Mouse (Mus musculus) midbrain, embryonic 15.5 days (tissue): ENCODE data around the gene Rpa2. TPM values are rescaled to one million over a fixed set of nuclear protein-coding genes. Genes with fewer than 3 reads are reported as not detected.
A peak's percentile ranks its signal among the peaks of the same experiment; 100 is the strongest.
"Not testable (repeated sequence)": the region's sequence is repeated elsewhere in the genome, so short reads cannot be mapped to it uniquely, and the experiment has no call there.

ENCODE experiments used
- ATAC-seq: fragments of 200-750 bp; cut with Nextera tagmentation; replicated peaks from 2 replicates; pipeline ENCODE4 v1.8.0; 2017; ENCODE audit warnings: moderate TSS enrichment
- H3K27ac ChIP-seq: fragments of 300-500 bp; sonication (generic); 2 replicates; pipeline ENCODE4 v1.5.1; 2015; ENCODE audit warnings: mild to moderate bottlenecking, inconsistent platforms
- H3K27me3 ChIP-seq: fragments of 300-500 bp; sonication (generic); replicated peaks from 2 replicates; pipeline ENCODE4 v1.6.1; 2015; ENCODE audit warnings: inconsistent platforms
- H3K36me3 ChIP-seq: fragments of 300-500 bp; sonication (generic); replicated peaks from 2 replicates; pipeline ENCODE4 v1.6.1; 2015; ENCODE audit warnings: inconsistent platforms
- H3K4me1 ChIP-seq: fragments of 300-500 bp; sonication (generic); 2 replicates; pipeline ENCODE4 v1.6.1; 2015; ENCODE audit warnings: inconsistent platforms
- H3K4me2 ChIP-seq: fragments of 300-500 bp; sonication (generic); 2 replicates; pipeline ENCODE4 v1.6.1; 2015; ENCODE audit warnings: inconsistent platforms, mild to moderate bottlenecking, moderate library complexity
- H3K4me3 ChIP-seq: fragments of 300-500 bp; sonication (generic); 2 replicates; pipeline ENCODE4 v1.5.1; 2015; ENCODE audit warnings: mild to moderate bottlenecking, inconsistent platforms
- H3K9ac ChIP-seq: fragments of 300-500 bp; sonication (generic); 2 replicates; pipeline ENCODE4 v1.6.1; 2015; ENCODE audit warnings: mild to moderate bottlenecking, inconsistent platforms
- H3K9me3 ChIP-seq: fragments of 300-500 bp; sonication (generic); 2 replicates; pipeline ENCODE4 v1.6.1; 2016; ENCODE audit warnings: inconsistent platforms
- WGBS: fragments of 180-500 bp; shearing (Covaris S2); methylation state at CpG from one replicate; pipeline ENCODE4 v1.1.7; 2015; ENCODE audit warnings: mixed read lengths; 5-methylcytosine and 5-hydroxymethylcytosine counted together
- polyA plus RNA-seq: library from polyadenylated mRNA; unstranded; fragments of >200 nt; fragmentation: Nextera tagmentation; extraction: Ambion mirVana; gene quantifications from 2 replicates; pipeline ENCODE4 v1.2.1, GENCODE M21; 2015

Rpa2 gene
- polyA plus RNA-seq, 1 experiment from 2014 or later, result 32.9 TPM

GRCm38 (mm10) chr4:132746911-132747517, 21.1 kb upstream of the Rpa2 start:
- H3K4me1 ChIP-seq, result peaks cover 15% of the 10 kb centered on the region
- WGBS, result 87% methylated on average over 9 of the region's 9 CpGs
- no peak overlapping the region for H3K4me2 ChIP-seq
- H3K9ac ChIP-seq, result no peak overlapping the region
- H3K27ac ChIP-seq, result no peak overlapping the region
- no peaks in the 10 kb centered on the region for H3K36me3 ChIP-seq
- no peaks in the 10 kb centered on the region for H3K9me3 ChIP-seq
- H3K4me3 ChIP-seq, result no peak overlapping the region
- ATAC-seq, result no peak
- H3K27me3 ChIP-seq, result no peaks in the 10 kb centered on the region

DNA sequence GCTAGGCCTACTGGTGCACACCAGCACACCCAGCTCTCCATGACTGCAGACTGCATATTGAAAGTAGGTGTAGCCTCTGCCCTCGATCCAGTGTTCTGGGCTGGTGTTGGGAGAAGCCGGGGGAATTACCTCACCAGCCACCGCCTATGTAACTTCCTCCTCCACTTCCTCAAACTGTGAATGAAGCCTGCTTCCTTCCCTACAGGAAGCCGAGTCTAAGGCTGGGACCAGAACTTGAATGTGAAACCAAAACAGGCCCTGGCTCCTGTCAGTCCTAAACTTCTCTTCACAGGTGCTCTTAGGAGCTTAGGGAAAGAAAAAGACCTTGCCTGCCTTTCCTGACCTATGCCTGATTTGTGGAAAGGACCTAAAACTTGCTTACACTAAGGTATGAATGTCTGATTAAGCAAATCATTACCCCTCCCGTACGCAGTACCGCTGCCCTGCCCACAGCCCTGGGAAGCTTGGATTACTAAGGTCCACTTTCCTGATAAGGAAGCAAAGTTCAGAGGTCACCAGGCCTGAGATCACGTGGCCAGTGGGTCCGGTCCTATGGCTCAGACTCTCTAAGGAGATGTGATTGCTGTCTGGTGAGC, 20.4 kb upstream of the Rpa2 start:
- 80% methylated on average over 9 of the region's 9 CpGs for WGBS
- Histone ChIP-seq H3K9me3 (no peaks in the 10 kb centered on the region), H3K27ac (no peak overlapping the region), H3K27me3 (no peaks in the 10 kb centered on the region), H3K4me1 (peaks cover 15% of the 10 kb centered on the region), H3K36me3 (no peaks in the 10 kb centered on the region), H3K4me2 (no peak overlapping the region), H3K4me3 (no peak overlapping the region), H3K9ac (no peak overlapping the region)
- ATAC-seq, result no peak

GRCm38 (mm10) chr4:132748778-132749177, 19.4 kb upstream of the Rpa2 start:
- no peak overlapping the region for H3K4me3 ChIP-seq
- 89% methylated on average over 4 of the region's 4 CpGs for WGBS
- ATAC-seq, result no peak

DNA sequence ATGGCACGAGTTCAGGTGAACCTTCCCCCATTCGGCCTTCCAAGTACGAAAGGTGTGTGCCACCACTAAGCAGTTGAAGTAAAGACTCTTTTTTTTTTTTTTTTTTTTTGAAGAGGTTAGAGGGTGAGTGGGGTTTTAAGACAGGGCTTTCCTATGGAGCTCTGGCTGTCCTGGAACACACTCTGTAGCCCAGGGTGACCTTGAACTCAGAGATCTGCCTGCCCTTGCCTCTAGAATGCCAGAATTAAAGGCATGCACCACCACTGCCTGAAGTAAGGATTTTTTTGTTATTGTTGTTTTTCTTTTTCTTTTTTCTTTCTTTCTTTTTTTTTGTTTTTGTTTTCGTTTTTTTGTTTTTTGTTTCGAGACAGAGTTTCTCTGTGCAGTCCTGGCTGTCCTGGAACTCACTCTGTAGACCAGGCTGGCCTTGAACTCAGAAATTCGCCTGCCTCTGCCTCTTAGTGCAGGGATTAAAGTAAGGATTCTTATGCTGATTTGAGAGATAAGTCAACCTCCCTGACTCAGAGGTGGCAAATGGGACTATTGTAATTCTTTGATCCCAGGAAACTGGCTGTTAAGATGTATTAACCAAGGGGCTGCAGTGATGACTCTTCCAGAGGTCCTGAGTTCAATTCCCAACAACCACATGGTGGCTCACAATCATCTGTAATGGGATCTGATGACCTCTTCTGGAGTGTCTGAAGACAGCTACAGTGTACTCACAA, 18.7 kb upstream of the Rpa2 start:
- no peak overlapping the region for H3K27ac ChIP-seq
- no peak for ATAC-seq
- H3K4me1 ChIP-seq, result peaks cover 6% of the 10 kb centered on the region
- no peaks in the 10 kb centered on the region for H3K27me3 ChIP-seq
- 81% methylated on average over 6 of the region's 6 CpGs for WGBS
- no peak overlapping the region for H3K9ac ChIP-seq
- no peaks in the 10 kb centered on the region for H3K36me3 ChIP-seq
- H3K9me3 ChIP-seq, result no peaks in the 10 kb centered on the region
- H3K4me3 ChIP-seq, result no peak overlapping the region
- no peak overlapping the region for H3K4me2 ChIP-seq

More at GRCm38 (mm10) chr4:132748778-132749177, 19.4 kb upstream of the Rpa2 start:
- Histone ChIP-seq H3K4me2 (no peak overlapping the region), H3K9ac (no peak overlapping the region), H3K27ac (no peak overlapping the region), H3K9me3 (no peaks in the 10 kb centered on the region), H3K4me1 (peaks cover 12% of the 10 kb centered on the region), H3K27me3 (no peaks in the 10 kb centered on the region), H3K36me3 (no peaks in the 10 kb centered on the region)

DNA sequence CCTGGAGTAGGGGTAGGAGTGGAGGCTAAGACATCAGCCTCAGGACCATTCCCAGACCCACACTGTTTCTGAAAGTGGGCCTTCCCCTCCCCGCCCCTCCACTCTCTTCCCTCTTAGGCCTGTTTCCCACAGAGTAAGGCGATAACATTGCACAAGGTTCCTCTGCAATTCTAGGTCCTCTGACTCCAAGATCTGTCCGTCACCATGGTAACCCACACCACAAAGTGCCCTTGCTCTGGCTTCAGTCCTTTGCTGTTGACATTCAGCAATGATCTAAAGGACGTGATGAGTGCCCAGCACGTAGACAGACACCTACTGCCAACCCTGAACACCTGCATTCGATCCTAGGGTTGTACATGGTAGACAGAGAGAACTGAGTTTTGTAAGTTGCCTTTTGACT, 15.1 kb upstream of the Rpa2 start:
- ATAC-seq, result no peak
- H3K27me3 ChIP-seq, result peaks cover 13% of the 10 kb centered on the region
- 59% methylated on average over 6 of the region's 6 CpGs for WGBS
- peaks cover 9% of the 10 kb centered on the region for H3K4me1 ChIP-seq
- no peak overlapping the region for H3K4me2 ChIP-seq
- H3K27ac ChIP-seq, result no peak overlapping the region
- no peaks in the 10 kb centered on the region for H3K9me3 ChIP-seq
- H3K4me3 ChIP-seq, result no peak overlapping the region
- no peaks in the 10 kb centered on the region for H3K36me3 ChIP-seq
- H3K9ac ChIP-seq, result no peak overlapping the region

DNA sequence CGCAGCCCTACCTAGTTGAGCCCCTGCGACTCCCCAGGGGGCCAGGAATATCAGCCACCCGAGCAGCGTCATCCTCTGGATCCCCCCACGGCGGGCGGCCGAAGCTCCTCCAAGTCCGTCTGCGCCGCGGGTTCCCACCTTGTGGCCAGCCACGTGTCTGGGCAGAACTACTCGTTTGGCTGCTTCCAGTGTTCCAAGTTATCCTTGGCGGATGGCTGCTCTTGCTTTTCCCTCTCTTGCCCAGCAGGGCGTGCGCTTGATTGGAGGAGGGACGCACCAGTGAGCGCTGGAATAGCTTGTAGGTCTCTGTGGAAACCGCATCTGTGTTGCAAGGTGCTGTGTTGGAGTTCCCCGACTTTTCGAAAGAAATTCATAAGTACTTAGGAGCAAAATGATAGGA, 11.2 kb upstream of the Rpa2 start, which contains the start of gene Smpdl3b:
Gene Smpdl3b, minus strand, starts transcription at position 279 of the 400 bp plus-strand sequence.
- H3K27me3 ChIP-seq, result peaks cover 15% of the 10 kb centered on the region
- peak within 1 kb of the TSS; percentile 71 for H3K4me2 ChIP-seq
- H3K9ac ChIP-seq, result peak within 1 kb of the TSS; percentile 37
- ATAC-seq, result no peak
- H3K4me3 ChIP-seq, result peak within 1 kb of the TSS; percentile 37
- under 1% methylated on average over 22 of the region's 22 CpGs for WGBS
- H3K4me1 ChIP-seq, result peaks cover 9% of the 10 kb centered on the region
- H3K36me3 ChIP-seq, result no peaks in the 10 kb centered on the region
- no peak within 1 kb of the TSS for H3K27ac ChIP-seq
- no peaks in the 10 kb centered on the region for H3K9me3 ChIP-seq

- Histone ChIP-seq H3K4me1 (peaks cover 9% of the 10 kb centered on the region), H3K36me3 (no peaks in the 10 kb centered on the region), H3K27me3 (peaks cover 15% of the 10 kb centered on the region), H3K27ac (no peak overlapping the region), H3K9ac (no peak overlapping the region), H3K4me2 (0 out of 2 replicates have a peak overlapping the region, but pooled peaks have one; percentile 71), H3K4me3 (no peak overlapping the region), H3K9me3 (no peaks in the 10 kb centered on the region)
- ATAC-seq, result no peak
- 82% methylated on average over 7 of the region's 7 CpGs for WGBS
Measured at GRCm38 (mm10) chr4:132757633-132758351, 10.3 kb upstream of the Rpa2 start.

DNA sequence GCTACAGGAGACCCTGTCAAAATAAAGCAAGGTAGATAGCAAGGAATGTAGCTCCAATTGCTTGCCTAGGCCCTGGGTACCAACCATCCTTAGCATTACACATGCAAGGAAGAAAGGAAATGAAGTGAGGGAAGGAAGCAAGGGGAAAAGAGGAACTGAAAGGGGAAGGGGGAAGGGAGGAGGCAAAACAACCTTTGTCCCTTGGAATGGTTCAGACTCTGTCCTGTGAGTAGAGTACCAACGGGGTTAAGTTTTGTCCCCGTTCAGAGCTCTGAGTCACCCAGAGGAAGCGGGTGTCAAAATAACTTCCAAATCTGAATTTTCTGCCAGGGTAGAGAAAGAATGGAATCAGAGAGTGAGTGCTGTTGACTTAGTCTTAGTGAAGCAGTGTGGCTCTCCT, 7.8 kb upstream of the Rpa2 start:
- H3K4me1 ChIP-seq, result peaks cover 9% of the 10 kb centered on the region

GRCm38 (mm10) chr4:132762602-132763001, 5.5 kb upstream of the Rpa2 start:
- ATAC-seq, result no peak
- Histone ChIP-seq H3K4me3 (no peak overlapping the region), H3K27me3 (peaks cover 6% of the 10 kb centered on the region), H3K27ac (no peak overlapping the region), H3K36me3 (no peaks in the 10 kb centered on the region), H3K9me3 (no peaks in the 10 kb centered on the region), H3K4me1 (no peaks in the 10 kb centered on the region), H3K4me2 (no peak overlapping the region), H3K9ac (no peak overlapping the region)
- WGBS, result 81% methylated on average over 6 of the region's 6 CpGs

More for the DNA sequence above, 7.8 kb upstream of the Rpa2 start:
- H3K4me2 ChIP-seq, result no peak overlapping the region
- 83% methylated on average over 3 of the region's 3 CpGs for WGBS
- ATAC-seq, result no peak
- no peaks in the 10 kb centered on the region for H3K9me3 ChIP-seq
- peaks cover 15% of the 10 kb centered on the region for H3K27me3 ChIP-seq
- H3K9ac ChIP-seq, result no peak overlapping the region
- no peak overlapping the region for H3K27ac ChIP-seq
- H3K4me3 ChIP-seq, result no peak overlapping the region
- H3K36me3 ChIP-seq, result no peaks in the 10 kb centered on the region

DNA sequence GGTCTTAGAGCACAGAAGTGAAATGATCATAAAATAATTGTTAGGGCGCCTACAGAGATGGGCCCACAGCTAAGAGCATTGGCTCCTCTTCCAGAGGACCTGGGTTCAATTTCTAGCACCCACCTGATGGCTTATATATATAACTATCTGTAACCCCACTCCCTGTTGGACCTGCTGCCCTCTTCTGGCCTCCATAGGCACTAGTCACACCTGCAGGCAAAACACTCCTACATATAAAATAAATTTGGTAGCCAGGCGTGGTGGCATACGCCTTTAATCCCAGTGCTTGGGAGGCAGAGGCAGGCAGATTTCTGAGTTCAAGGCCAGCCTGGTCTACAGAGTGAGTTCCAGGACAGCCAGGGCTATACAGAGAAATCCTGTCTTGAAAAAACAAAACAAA, 5.0 kb upstream of the Rpa2 start:
- not testable (repeated sequence) for H3K4me2 ChIP-seq, H3K9me3 ChIP-seq, H3K27me3 ChIP-seq, H3K9ac ChIP-seq, H3K36me3 ChIP-seq, H3K4me3 ChIP-seq, ATAC-seq, H3K27ac ChIP-seq, H3K4me1 ChIP-seq
- 85% methylated on average over 3 of the region's 3 CpGs for WGBS

DNA sequence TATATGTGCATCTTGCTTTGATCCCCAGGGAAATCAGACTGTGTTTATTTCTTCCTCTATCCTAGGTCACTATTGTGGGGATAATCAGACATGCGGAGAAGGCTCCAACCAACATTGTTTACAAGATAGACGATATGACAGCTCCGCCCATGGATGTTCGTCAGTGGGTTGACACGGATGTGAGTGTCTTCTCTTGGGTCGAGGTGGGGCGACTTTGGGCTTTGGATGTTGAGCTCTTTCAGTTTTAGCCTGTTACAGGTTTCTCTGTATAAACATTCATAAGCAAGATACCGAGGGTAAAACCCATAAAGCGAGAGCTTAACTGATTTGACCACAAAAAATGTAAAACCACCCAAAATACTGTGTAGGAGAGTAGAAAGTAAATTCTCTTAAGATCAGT, 3.6 kb downstream of the Rpa2 start:
- Histone ChIP-seq H3K9ac (no peak overlapping the region), H3K4me2 (no peak overlapping the region), H3K9me3 (no peaks in the 10 kb centered on the region), H3K27me3 (no peaks in the 10 kb centered on the region), H3K4me1 (peaks cover 10% of the 10 kb centered on the region), H3K27ac (no peak overlapping the region), H3K4me3 (no peak overlapping the region), H3K36me3 (peaks cover 13% of the 10 kb centered on the region; the same call in 1 of the 2 replicates)
- 95% methylated on average over 9 of the region's 9 CpGs for WGBS
- ATAC-seq, result no peak

GRCm38 (mm10) chr4:132774905-132775304, 6.8 kb downstream of the Rpa2 start:
- Histone ChIP-seq H3K4me1 (no peaks in the 10 kb centered on the region), H3K9me3 (no peaks in the 10 kb centered on the region), H3K4me2 (no peak overlapping the region), H3K4me3 (no peak overlapping the region), H3K9ac (no peak overlapping the region), H3K27me3 (no peaks in the 10 kb centered on the region), H3K36me3 (peaks cover 19% of the 10 kb centered on the region; the same call in 1 of the 2 replicates), H3K27ac (no peak overlapping the region)
- ATAC-seq, result no peak
- 83% methylated on average over 3 of the region's 3 CpGs for WGBS
